Mouse (Mus musculus) adrenal gland, postnatal 4 days (tissue): ENCODE results near the gene Tapbpl. TPM values are rescaled to one million over a fixed set of nuclear protein-coding genes. Genes with fewer than 3 reads are reported as not detected.

ENCODE experiments used
- DNase-seq, 2 experiments: peaks; one replicate each; pipeline ENCODE4 v3.0.0; 2021 to 2022; ENCODE audit warnings: low spot score in 2 of 2, mixed read lengths in 2 of 2
- total RNA-seq, 2 experiments: library from RNA; stranded (reverse); gene quantifications; 2 replicates each; pipeline ENCODE4 v1.2.3; 2021

Tapbpl gene
- total RNA-seq, 2 experiments from 2014 or later: 10.2 to 11.3 TPM

GRCm38 (mm10) chr6:125240617-125241016 lies 9.0 kb upstream of the Tapbpl start:
- DNase-seq: no peak

- no peak for DNase-seq
Observed at GRCm38 (mm10) chr6:125239547-125239946, 7.9 kb upstream of the Tapbpl start.

GRCm38 (mm10) chr6:125238396-125238795 lies 6.7 kb upstream of the Tapbpl start:
- DNase-seq: no peak

- DNase-seq: no peak
Observed at GRCm38 (mm10) chr6:125237421-125237820, 5.8 kb upstream of the Tapbpl start.

- no peak for DNase-seq
Observed at GRCm38 (mm10) chr6:125236782-125237181, 5.1 kb upstream of the Tapbpl start, which contains the start of gene Cd27. Cd27 (minus strand) TSS chr6:125237010.

- no peak for DNase-seq
Observed at GRCm38 (mm10) chr6:125236341-125236740, 4.7 kb upstream of the Tapbpl start.

GRCm38 (mm10) chr6:125234520-125234828 lies 2.8 kb upstream of the Tapbpl start:
- DNase-seq: no peak

GRCm38 (mm10) chr6:125233816-125234519 lies 2.3 kb upstream of the Tapbpl start:
- DNase-seq: no peak

GRCm38 (mm10) chr6:125232516-125232915 lies 856 bp upstream of the Tapbpl start:
- no peak for DNase-seq

GRCm38 (mm10) chr6:125232045-125232437 lies 381 bp upstream of the Tapbpl start:
- no peak for DNase-seq

- DNase-seq: no peak
Observed at GRCm38 (mm10) chr6:125230571-125230970, 1.1 kb downstream of the Tapbpl start.

- no peak for DNase-seq
Observed at GRCm38 (mm10) chr6:125225518-125226115, 6.0 kb downstream of the Tapbpl start.

- DNase-seq: no peak
Observed at GRCm38 (mm10) chr6:125222577-125222976, 9.1 kb downstream of the Tapbpl start.

GRCm38 (mm10) chr6:125222146-125222545 lies 9.5 kb downstream of the Tapbpl start:
- no peak for DNase-seq

- DNase-seq: no peak
Observed at GRCm38 (mm10) chr6:125221115-125221745, 10.4 kb downstream of the Tapbpl start.

GRCm38 (mm10) chr6:125218963-125219362 lies 12.7 kb downstream of the Tapbpl start:
- no peak for DNase-seq

GRCm38 (mm10) chr6:125217899-125218298 lies 13.8 kb downstream of the Tapbpl start:
- DNase-seq: no peak

GRCm38 (mm10) chr6:125216898-125217297 lies 14.8 kb downstream of the Tapbpl start:
- no peak for DNase-seq

- DNase-seq: peak; percentile 65 to 84
Observed at GRCm38 (mm10) chr6:125215148-125215954, 16.3 kb downstream of the Tapbpl start, which contains the start of gene Vamp1. Vamp1 (plus strand) TSS chr6:125215551.

- DNase-seq: no peak
Observed at GRCm38 (mm10) chr6:125213715-125214114, 17.9 kb downstream of the Tapbpl start.

GRCm38 (mm10) chr6:125213129-125213528 lies 18.5 kb downstream of the Tapbpl start:
- DNase-seq: no peak

- DNase-seq: no peak
Observed at GRCm38 (mm10) chr6:125212621-125213020, 19.0 kb downstream of the Tapbpl start.
